Mouse (Mus musculus): ENCODE data around the gene Brd7.

GRCm38 (mm10) chr8:88323523-88323922, 38.5 kb downstream of the Brd7 start:
- TF ChIP-seq POLR2A (IDR thresholded peaks at IDR 0.05; ENCODE audit: low read depth, low read length) = no peak
- TF ChIP-seq CTCF (IDR thresholded peaks at IDR 0.05; ENCODE audit: extremely low read depth, insufficient read depth, insufficient read length, insufficient replicate concordance) = no peak

All from spleen, adult 2 months (tissue).